ENCODE assay signal across 13 mouse cellular contexts in genomic region chr19:23694344-23694743, GRCm38 (mm10). TPM values are rescaled to one million over a fixed set of nuclear protein-coding genes. Genes with fewer than 3 reads are reported as not detected.
DNase-seq lines count a peak whose midpoint lies in the region; ATAC-seq and TF ChIP-seq lines count a peak whose summit lies in the region.
"Had no signal": no experiment of that assay in that cellular context is flagged by ENCODE, and none has a peak within 500 bp of the region (broad histone marks: within the 10 kb centered on the region; RNA-seq: fewer than 3 reads in every experiment).

No protein-coding gene starts in this region.

- no peaks in the 10 kb centered on the region for H3K9me3 ChIP-seq in hindbrain, postnatal 0 days (ENCODE audit: low read length)
- H3K9me3 ChIP-seq in hindbrain, embryonic 12.5 days (replicated peaks): no peaks in the 10 kb centered on the region
- no peaks in the 10 kb centered on the region for H3K9me3 ChIP-seq in lung, postnatal 0 days (ENCODE audit: low read length)
- H3K9me3 ChIP-seq: limb, embryonic 10.5 days; neural tube, embryonic 12.5 days had no signal

- no peak for TF ChIP-seq CTCF in hindbrain, postnatal 0 days (IDR thresholded peaks at IDR 0.05; ENCODE audit: low read depth)
- no peak for TF ChIP-seq CTCF in gastrocnemius, adult 2 months (IDR thresholded peaks at IDR 0.05)
- no peak for TF ChIP-seq CTCF in lung, postnatal 0 days (IDR thresholded peaks at IDR 0.05)
- TF ChIP-seq CTCF in left cerebral cortex, adult 2 months (IDR thresholded peaks at IDR 0.05): no peak

- H3K27me3 ChIP-seq in hindbrain, postnatal 0 days (ENCODE audit: insufficient read depth, low read length): no peaks in the 10 kb centered on the region
- no peaks in the 10 kb centered on the region for H3K27me3 ChIP-seq in hindbrain, embryonic 12.5 days
- no peaks in the 10 kb centered on the region for H3K27me3 ChIP-seq in lung, postnatal 0 days (replicated peaks; ENCODE audit: insufficient read depth, low read length)
- H3K27me3 ChIP-seq: neural tube, embryonic 12.5 days had no signal

- DNase-seq in hindbrain, postnatal 0 days (ENCODE audit: low spot score): peak; percentile 15
- DNase-seq in cerebellum, adult 18-20 months: peak; percentile 71 to 86
- peak; percentile 56 for DNase-seq in gastrocnemius, adult 2 months
- DNase-seq in lung, postnatal 0 days (ENCODE audit: low spot score): peak; percentile 82
- no peak for DNase-seq in adrenal gland, postnatal 4 days (ENCODE audit: low spot score in 2 of 2)
- no peak for DNase-seq in left cerebral cortex, adult 2 months (ENCODE audit: extremely low spot score in 1 of 2, low spot score in 2 of 2)
- no peak for DNase-seq in thymus, postnatal 0 days (ENCODE audit: low spot score)
- DNase-seq: kidney, adult 8-10 months had no signal

- WGBS in hindbrain, postnatal 0 days: 59% methylated on average over 4 of the region's 4 CpGs
- 85% methylated on average over 4 of the region's 4 CpGs for WGBS in hindbrain, embryonic 12.5 days
- WGBS in lung, postnatal 0 days: 62% methylated on average over 4 of the region's 4 CpGs

- no peak overlapping the region for H3K4me3 ChIP-seq in hindbrain, postnatal 0 days (ENCODE audit: low read length)
- no peak overlapping the region for H3K4me3 ChIP-seq in hindbrain, embryonic 12.5 days
- no peak overlapping the region for H3K4me3 ChIP-seq in gastrocnemius, adult 2 months
- H3K4me3 ChIP-seq in lung, postnatal 0 days (ENCODE audit: low read depth, low read length): no peak overlapping the region
- H3K4me3 ChIP-seq in left cerebral cortex, adult 2 months: no peak overlapping the region
- H3K4me3 ChIP-seq: limb, embryonic 10.5 days; neural tube, embryonic 12.5 days had no signal

- intact Hi-C loops in gastrocnemius, adult 2 months (cut with DNase I): no loop called here
- intact Hi-C loops in left cerebral cortex, adult 2 months (cut with DNase I): no loop called here

- H3K4me2 ChIP-seq in hindbrain, postnatal 0 days (ENCODE audit: low read depth, low read length): no peak overlapping the region
- H3K4me2 ChIP-seq in hindbrain, embryonic 12.5 days (replicated peaks): no peak overlapping the region
- no peak overlapping the region for H3K4me2 ChIP-seq in lung, postnatal 0 days (replicated peaks; ENCODE audit: low read depth, low read length)
- H3K4me2 ChIP-seq: neural tube, embryonic 12.5 days had no signal

- ATAC-seq in hindbrain, postnatal 0 days: peak; percentile 56; the same call in 1 of the 2 replicates
- ATAC-seq in hindbrain, embryonic 12.5 days (ENCODE audit: low FRiP score): no peak
- ATAC-seq in lung, postnatal 0 days: peak; percentile 86

- no peak overlapping the region for H3K27ac ChIP-seq in hindbrain, postnatal 0 days
- no peak overlapping the region for H3K27ac ChIP-seq in hindbrain, embryonic 12.5 days
- H3K27ac ChIP-seq in gastrocnemius, adult 2 months: no peak overlapping the region
- H3K27ac ChIP-seq in lung, postnatal 0 days (ENCODE audit: low read length): no peak overlapping the region
- H3K27ac ChIP-seq in left cerebral cortex, adult 2 months: no peak overlapping the region
- H3K27ac ChIP-seq: limb, embryonic 10.5 days; neural tube, embryonic 12.5 days had no signal

- peaks cover 4% of the 10 kb centered on the region; the same call in 1 of the 2 replicates for H3K4me1 ChIP-seq in hindbrain, postnatal 0 days (ENCODE audit: insufficient read depth, low read length)
- no peaks in the 10 kb centered on the region; the same call in 1 of the 2 replicates for H3K4me1 ChIP-seq in hindbrain, embryonic 12.5 days
- no peaks in the 10 kb centered on the region for H3K4me1 ChIP-seq in lung, postnatal 0 days (ENCODE audit: insufficient read depth, low read depth, low read length)
- H3K4me1 ChIP-seq: limb, embryonic 10.5 days; neural tube, embryonic 12.5 days had no signal

- no peak for TF ChIP-seq EP300 in lung, postnatal 0 days (IDR thresholded peaks at IDR 0.05)

- no peak overlapping the region for H3K9ac ChIP-seq in hindbrain, postnatal 0 days (replicated peaks; ENCODE audit: low read length)
- H3K9ac ChIP-seq in hindbrain, embryonic 12.5 days: no peak overlapping the region
- no peak overlapping the region for H3K9ac ChIP-seq in lung, postnatal 0 days (replicated peaks; ENCODE audit: low read depth)
- H3K9ac ChIP-seq: neural tube, embryonic 12.5 days had no signal

- peaks cover 4% of the 10 kb centered on the region for H3K36me3 ChIP-seq in hindbrain, postnatal 0 days (ENCODE audit: insufficient read depth, low read length)
- H3K36me3 ChIP-seq in hindbrain, embryonic 12.5 days: peaks cover 26% of the 10 kb centered on the region
- H3K36me3 ChIP-seq in lung, postnatal 0 days (ENCODE audit: insufficient read depth, low read length): no peaks in the 10 kb centered on the region

RNA-seq across cellular contexts. Expression of gene Ptar1, which starts 7.1 kb away (rescaled TPM):
- 17.0 and 28.0 TPM in 2 replicates for total RNA-seq in hindbrain, postnatal 0 days (2014; rRNA removed)
- 4.8 and 5.2 TPM in 2 replicates for polyA plus RNA-seq in hindbrain, postnatal 0 days (2015; fragmentation: Nextera tagmentation; extraction: Ambion mirVana)
- 7.2 and 8.0 TPM in 2 replicates for polyA plus RNA-seq in hindbrain, embryonic 12.5 days (2016; fragmentation: Nextera tagmentation; extraction: Ambion mirVana)
- total RNA-seq in gastrocnemius, adult 2 months (2021): 10 to 100 TPM; 18.1 to 23.3 TPM
- 6.5 and 7.6 TPM in 2 replicates for polyA plus RNA-seq in lung, postnatal 0 days (2015; fragmentation: Nextera tagmentation; extraction: Ambion mirVana)
- 10 to 100 TPM; 28.0 to 29.4 TPM for total RNA-seq in adrenal gland, postnatal 4 days (2021)
- total RNA-seq in left cerebral cortex, adult 2 months (2021): 10 to 100 TPM; 37.0 to 40.9 TPM
- polyA plus RNA-seq in thymus, postnatal 0 days (2015; fragmentation: Nextera tagmentation; extraction: Ambion mirVana): 4.2 and 5.9 TPM in 2 replicates

RNA-seq across cellular contexts. Expression of gene 1700028P14Rik, which starts 41.7 kb away (rescaled TPM):
- 2.5 and 6.2 TPM in 2 replicates for total RNA-seq in hindbrain, postnatal 0 days (2014; rRNA removed)
- 3.0 and 3.4 TPM in 2 replicates for polyA plus RNA-seq in hindbrain, postnatal 0 days (2015; fragmentation: Nextera tagmentation; extraction: Ambion mirVana)
- polyA plus RNA-seq in hindbrain, embryonic 12.5 days (2016; fragmentation: Nextera tagmentation; extraction: Ambion mirVana): 1.7 TPM in 2 replicates
- not detected for total RNA-seq in gastrocnemius, adult 2 months (2021)
- polyA plus RNA-seq in lung, postnatal 0 days (2015; fragmentation: Nextera tagmentation; extraction: Ambion mirVana): 4.3 and 6.8 TPM in 2 replicates
- not detected for total RNA-seq in adrenal gland, postnatal 4 days (2021)
- total RNA-seq in left cerebral cortex, adult 2 months (2021): 1 to 10 TPM; 1.4 to 1.9 TPM
- polyA plus RNA-seq in thymus, postnatal 0 days (2015; fragmentation: Nextera tagmentation; extraction: Ambion mirVana): 0.24 and 0.38 TPM in 2 replicates
- total RNA-seq: megakaryocyte progenitor cell, adult 5-6 weeks had no signal
- polyA plus RNA-seq: heart, embryonic 14.5 days; limb, embryonic 10.5 days; neural tube, embryonic 12.5 days had no signal

Comparison
In these comparisons a context has a peak if more than half of its experiments do, and no peak if none do; other contexts are left out.
1. DNase-seq: peak in hindbrain, postnatal 0 days (single experiment), cerebellum, adult 18-20 months (2 of 2), gastrocnemius, adult 2 months (single experiment) and lung, postnatal 0 days (single experiment); none in adrenal gland, postnatal 4 days (0 of 2), left cerebral cortex, adult 2 months (0 of 2) and thymus, postnatal 0 days (single experiment).